Mouse (Mus musculus): Measurements from ENCODE around the gene Map4k3. TPM values are rescaled to one million over a fixed set of nuclear protein-coding genes. Genes with fewer than 3 reads are reported as not detected.

Gene Map4k3
- total RNA-seq, 4 experiments from 2014 or later = 11.9 to 12.7 (median 12.4) TPM

GRCm38 (mm10) chr17:80729825-80730224, 1.5 kb upstream of the Map4k3 start:
- DNase-seq (ENCODE audit: low spot score in 2 of 2) = no peak

DNA sequence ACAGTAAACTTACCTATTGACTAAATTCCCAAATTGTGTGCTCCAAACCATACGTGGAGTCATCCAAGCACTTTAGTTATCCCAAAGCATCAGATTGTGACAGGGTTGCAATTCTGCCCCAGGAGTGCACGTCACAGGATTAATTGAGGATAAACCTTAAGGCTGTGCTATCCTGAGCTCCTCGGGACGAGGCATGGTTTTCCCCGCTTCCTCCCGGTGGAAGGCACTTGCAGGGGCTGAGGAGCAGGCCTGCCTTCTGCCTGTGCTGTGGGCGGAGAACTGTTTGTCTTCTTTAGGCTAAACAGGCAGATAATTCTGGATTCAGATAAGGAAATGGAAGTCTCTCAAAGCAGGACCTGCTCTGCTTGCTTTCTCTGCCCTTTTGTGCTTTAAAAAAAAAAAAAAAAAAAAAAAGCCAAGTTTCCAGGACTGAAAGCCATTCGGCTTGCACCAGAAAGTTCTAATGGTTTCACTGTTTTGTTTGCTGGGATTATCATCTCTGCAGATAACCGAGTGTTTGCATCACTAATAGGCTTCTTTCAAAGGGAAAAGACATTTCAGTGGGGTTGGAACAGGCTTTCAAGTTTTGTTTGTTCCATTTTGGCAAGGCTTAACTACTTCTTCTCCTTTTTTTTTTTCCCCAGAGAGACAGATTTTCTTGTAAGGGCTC, 930 bp upstream of the Map4k3 start:
- no peak for DNase-seq (ENCODE audit: low spot score in 2 of 2)

GRCm38 (mm10) chr17:80727341-80727951, 839 bp downstream of the Map4k3 start:
- peak in 1 of 2 experiments; percentile 34 for DNase-seq (ENCODE audit: low spot score in 2 of 2)

- peak; percentile 44 to 75 for DNase-seq (ENCODE audit: low spot score in 2 of 2)
Observed at GRCm38 (mm10) chr17:80726821-80727220, 1.5 kb downstream of the Map4k3 start.

DNA sequence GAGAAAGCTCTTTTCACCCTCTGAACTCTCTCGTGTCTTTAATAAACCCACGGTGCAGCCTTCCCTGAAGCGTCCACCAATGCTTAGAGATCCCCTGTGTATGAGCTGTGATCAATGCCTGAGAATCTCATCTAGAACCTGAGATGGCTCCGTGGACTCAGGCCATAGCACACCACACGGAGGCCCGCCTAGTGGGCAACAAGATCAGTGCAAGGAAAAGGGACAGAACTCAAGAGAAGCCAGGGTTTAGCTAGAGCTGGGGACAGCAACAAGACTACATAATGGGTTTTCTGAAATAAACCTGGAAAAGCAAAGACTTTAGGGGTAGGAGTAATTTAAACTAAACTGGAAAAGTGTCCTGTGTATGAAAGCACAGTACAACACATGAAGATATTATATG, 5.2 kb downstream of the Map4k3 start:
- no peak for DNase-seq (ENCODE audit: low spot score in 2 of 2)

DNA sequence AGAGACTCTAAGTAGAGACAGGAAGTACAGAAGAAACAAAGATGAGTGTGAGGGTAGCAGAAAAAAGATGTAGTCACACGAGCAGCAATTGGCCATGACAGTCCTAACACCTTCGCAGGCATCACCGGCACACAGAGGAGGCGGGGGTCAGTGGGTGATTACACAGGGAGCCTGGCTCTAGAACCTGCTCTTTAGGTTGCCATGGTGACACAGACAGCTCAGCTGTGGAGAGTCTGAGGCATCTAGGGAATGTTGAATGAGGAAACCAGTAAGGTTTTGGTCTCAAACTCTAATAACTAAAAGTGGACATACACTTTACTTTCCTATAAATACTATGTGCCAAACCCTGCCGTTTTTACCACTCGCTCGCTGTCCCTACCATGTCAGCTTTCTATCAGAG, 6.6 kb downstream of the Map4k3 start:
- DNase-seq (ENCODE audit: low spot score in 2 of 2) = no peak

- no peak for DNase-seq (ENCODE audit: low spot score in 2 of 2)
Observed at GRCm38 (mm10) chr17:80719309-80719708, 9.0 kb downstream of the Map4k3 start.

DNA sequence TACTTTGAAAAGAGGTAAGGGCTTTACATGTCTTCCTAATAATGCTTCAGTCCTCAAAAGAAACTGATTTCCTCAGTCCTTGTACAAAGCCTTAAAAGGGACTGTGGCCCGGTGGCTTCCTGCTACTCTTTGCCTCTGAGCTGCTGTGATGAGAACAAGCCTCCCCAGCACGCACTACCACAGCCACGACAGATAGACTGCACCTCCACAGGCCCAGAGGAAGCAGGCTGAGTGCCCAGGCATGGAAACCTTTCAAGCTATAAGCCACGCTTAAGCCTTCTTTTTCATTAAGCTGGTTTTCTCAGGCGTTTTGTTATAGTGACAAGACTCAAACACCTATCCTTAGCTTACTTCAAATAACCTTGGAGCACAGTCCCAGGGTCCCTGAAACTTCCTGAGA, 10.0 kb downstream of the Map4k3 start:
- no peak for DNase-seq (ENCODE audit: low spot score in 2 of 2)

DNA sequence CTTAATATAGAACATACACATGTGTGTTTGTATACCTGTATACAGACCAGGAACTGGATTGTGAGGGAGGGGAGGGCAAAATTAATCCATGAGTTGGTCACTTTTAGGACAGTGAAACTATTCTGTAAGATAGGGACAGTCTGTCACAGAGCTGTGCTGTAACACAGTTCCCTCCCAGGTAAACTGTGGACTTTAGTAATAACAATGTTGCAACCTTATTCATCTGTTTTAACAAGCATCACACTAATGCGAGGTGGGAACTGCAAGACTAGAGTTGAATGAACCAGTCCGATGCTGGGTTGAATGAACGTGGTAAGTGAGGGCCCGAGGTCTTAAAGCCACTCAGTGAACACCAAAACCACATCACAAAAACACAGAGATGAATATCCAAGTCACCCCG, 14.7 kb downstream of the Map4k3 start:
- DNase-seq (ENCODE audit: low spot score in 2 of 2) = no peak

DNA sequence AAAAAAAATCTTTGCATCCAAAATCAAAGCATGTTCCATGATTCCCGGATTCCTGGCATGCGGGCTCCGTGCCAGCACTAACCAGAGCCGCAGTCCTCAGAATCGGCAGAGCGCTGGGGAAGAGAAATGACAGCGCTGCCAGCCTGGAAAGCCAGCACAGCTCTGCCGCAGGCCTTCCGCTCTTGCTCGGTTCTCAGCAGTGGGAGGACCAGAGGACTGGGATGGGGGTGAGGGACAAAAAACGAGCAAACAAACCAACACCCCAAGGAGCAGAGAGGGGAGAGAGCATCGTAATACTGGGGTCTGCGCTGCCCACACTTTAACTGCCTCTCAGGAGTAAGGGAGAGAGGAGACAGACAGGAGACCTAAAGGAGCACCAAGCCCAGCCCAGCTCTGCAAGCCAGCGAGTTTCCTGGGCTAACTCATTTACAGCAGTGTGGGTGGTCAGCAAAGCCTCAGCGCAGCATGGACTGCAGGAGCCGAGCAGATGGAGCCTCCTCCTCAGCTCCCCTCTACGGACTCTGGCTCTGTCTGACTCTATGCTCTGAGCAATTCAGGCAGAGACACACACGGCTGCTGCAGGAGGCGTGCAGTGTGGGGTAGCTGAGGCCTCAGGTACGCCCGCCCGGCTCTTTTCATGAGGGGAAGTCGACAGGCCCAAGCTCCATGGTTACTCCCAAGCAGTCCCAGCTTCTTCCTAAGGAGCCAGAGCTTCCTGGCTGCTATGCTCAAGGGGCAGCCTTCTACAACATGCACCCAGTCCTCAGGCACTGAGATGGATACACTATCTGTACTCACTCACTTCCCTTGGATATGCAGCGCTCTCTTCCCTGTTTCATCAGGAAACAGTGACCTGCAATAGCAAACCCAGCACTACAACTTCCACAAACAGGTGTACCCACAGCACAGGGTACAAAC, 18.1 kb downstream of the Map4k3 start:
- DNase-seq (ENCODE audit: low spot score in 2 of 2) = no peak

DNA sequence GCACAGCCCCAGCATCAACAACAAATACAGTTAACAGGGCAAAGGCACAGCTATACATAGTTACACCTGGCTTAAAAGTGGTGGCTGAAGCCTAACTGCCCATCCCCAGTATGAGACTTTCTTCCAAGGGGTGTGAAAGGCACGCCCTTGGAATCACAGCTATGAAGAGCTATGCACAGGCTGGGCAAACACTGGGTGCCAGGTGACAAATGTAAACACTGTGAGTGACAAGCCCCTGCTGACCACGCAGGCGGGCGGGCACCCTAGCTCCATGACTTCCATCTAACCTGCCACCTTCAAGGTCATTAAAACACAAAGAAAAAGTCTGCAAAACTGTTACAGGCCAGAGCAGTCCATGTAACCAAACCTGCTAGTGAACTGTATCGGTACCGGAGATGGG, 19.5 kb downstream of the Map4k3 start:
- no peak for DNase-seq (ENCODE audit: low spot score in 2 of 2)

- DNase-seq (ENCODE audit: low spot score in 2 of 2) = no peak
Observed at GRCm38 (mm10) chr17:80707176-80707575, 21.1 kb downstream of the Map4k3 start.

- no peak for DNase-seq (ENCODE audit: low spot score in 2 of 2)
Observed at GRCm38 (mm10) chr17:80706608-80707007, 21.7 kb downstream of the Map4k3 start.

DNA sequence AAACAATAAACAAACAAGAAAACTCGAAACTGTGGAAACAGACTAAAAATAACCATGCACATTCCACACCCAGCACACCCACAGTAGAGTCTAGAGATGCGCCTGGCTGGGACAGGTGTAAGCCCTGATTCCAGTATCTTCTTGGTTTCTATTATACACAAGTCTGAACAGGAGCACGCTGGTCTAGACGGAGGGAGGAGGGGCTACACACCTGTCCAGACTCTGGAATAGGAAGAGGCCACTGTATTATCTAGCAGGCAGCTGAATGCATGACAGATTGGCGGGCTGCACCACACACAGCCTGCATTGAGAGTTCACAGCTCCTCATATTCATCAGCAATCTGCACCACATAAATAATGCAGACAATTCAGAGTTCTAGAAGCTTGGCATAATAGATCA, 26.6 kb downstream of the Map4k3 start:
- DNase-seq (ENCODE audit: low spot score in 2 of 2) = no peak

DNA sequence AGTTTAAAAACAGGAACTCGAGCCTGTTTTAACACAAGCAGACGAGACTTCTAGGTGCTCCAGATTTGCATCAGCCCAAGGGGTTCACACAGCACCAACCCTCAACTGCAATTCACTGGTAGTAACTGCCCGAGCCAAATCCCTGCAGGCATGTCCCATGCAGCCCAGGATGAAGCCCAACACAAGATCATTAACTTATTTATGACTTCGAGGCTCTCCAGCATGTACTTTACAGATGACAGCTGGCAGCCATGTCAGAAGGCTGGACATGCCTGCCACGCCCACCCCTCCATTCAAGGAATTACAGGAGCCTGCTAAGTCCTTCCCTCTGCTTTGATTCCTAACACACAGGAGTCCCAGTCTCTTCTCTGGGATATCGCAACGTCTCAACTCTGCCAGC, 29.4 kb downstream of the Map4k3 start:
- no peak for DNase-seq (ENCODE audit: low spot score in 2 of 2)

GRCm38 (mm10) chr17:80698191-80698901, 29.9 kb downstream of the Map4k3 start:
- no peak for DNase-seq (ENCODE audit: low spot score in 2 of 2)

DNA sequence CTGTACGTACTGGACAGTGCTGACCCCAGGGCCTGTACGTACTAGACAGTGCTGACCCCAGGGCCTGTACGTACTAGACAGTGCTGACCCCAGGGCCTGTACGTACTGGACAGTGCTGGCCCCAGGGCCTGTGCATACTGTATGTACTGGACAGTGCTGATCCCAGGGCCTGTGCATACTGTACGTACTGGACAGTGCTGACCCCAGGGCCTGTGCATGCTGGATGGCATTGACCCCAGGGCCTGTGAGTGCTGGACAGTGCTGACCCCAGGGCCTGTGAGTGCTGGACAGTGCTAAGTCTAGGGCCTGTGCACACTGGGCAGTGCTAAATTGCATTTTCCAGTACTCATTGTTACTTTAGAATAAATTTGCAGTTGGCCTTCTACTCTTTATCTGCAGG, 31.3 kb downstream of the Map4k3 start:
- no peak for DNase-seq (ENCODE audit: low spot score in 2 of 2)

GRCm38 (mm10) chr17:80696210-80696609, 32.1 kb downstream of the Map4k3 start:
- DNase-seq (ENCODE audit: low spot score in 2 of 2) = no peak

DNA sequence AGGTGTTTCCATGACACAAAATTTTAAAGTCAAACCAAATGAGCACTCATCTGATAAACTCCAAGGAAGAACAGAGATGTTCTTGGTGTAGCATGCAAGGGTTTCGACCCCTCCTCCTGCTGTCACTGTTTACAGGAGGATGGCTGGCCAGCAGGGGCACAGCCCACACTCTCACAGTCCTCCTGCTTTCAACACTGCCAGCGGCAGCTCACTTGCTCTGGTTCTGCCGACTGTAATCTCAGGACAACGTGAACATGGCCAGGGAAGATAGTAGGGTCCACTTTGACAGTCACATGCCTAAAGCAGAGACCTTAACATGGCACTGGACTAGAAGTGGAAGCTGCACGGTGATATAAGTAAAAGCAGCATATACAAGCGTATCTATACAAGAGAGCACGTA, 34.6 kb downstream of the Map4k3 start:
- DNase-seq (ENCODE audit: low spot score in 2 of 2) = no peak

- no peak for DNase-seq (ENCODE audit: low spot score in 2 of 2)
Observed at GRCm38 (mm10) chr17:80692183-80692582, 36.1 kb downstream of the Map4k3 start.

DNA sequence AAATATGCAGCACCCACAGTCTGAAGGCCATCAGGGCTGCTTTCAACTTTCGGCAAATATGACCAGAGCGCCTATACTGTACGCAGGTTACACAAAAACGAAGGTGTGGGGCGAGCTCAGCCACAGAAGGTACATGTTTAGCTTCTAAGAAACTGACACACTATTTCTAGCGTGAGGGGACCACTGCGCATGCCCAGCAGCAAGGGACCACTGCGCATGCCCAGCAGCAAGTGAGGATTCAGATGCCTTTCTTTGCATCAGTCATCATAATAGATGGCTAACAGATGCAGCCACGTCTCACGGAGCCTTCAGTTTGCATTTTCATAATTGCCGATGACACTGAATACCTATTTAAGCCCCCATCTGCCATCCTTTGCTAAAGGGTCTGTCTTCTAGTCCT, 39.6 kb downstream of the Map4k3 start:
- DNase-seq (ENCODE audit: low spot score in 2 of 2) = no peak

DNA sequence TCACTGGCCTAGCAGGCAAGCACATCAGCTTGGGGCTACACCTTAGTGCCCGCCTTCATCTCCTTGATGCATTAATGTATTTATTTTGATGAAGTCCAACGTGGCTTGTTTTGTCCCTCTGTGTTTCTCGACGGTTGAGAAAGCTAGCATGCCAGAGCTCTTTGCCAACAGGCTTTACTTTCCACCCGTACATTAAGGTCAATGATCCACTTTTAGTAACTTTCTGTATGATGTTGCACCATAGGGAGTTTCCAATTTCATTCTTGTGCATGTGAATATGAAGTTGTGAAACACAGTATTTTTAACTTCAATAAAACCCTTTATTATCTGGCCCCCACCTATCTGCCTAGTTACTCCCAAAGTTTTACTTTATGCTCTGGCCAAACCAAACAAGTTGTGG, 42.2 kb downstream of the Map4k3 start:
- no peak for DNase-seq (ENCODE audit: low spot score in 2 of 2)

Measured in gastrocnemius, adult 8-10 months (tissue).